Mouse (Mus musculus): ENCODE results near the gene Olfr1438-ps1. TPM values are rescaled to one million over a fixed set of nuclear protein-coding genes. Genes with fewer than 3 reads are reported as not detected.

Gene Olfr1438-ps1
- polyA plus RNA-seq, 2 experiments, result not detected

DNA sequence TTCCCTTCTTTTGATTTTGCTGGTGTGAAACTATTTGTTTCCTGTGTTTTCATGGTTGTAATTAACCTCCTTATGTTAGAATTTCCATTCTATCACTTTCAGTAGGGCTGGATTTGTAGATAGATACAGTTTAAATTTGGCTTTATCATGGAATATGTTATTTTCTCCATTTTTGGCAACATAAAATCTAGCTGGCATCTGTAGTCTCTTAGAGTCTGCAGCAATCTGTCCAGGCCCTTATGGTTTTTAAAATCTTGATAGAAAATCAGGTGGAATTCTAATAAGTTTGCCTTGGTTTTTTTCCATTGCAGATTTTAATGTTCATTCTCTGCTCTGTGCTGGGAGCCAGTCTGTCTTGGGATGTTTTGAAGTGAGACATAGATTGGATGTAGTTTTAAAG lies 42.7 kb downstream of the Olfr1438-ps1 start:
- TF ChIP-seq EP300 (IDR thresholded peaks at IDR 0.05; ENCODE audit: low read depth) (no peak), CTCF (IDR thresholded peaks at IDR 0.05; ENCODE audit: low read depth) (no peak)
- Histone ChIP-seq H3K27ac (no peak overlapping the region), H3K36me3 (replicated peaks; ENCODE audit: control insufficient read depth, insufficient read depth, low read depth) (no peaks in the 10 kb centered on the region), H3K27me3 (ENCODE audit: control insufficient read depth, insufficient read depth, low read length) (no peaks in the 10 kb centered on the region), H3K9ac (replicated peaks) (no peak overlapping the region), H3K4me1 (replicated peaks; ENCODE audit: control insufficient read depth in 2 of 2, insufficient read depth in 2 of 2, low read length in 1 of 2) (no peaks in the 10 kb centered on the region), H3K4me3 (ENCODE audit: insufficient read depth in 1 of 2, low read depth in 2 of 2, low read length in 2 of 2) (no peak overlapping the region), H3K4me2 (ENCODE audit: low read depth) (no peak overlapping the region), H3K9me3 (ENCODE audit: control insufficient read depth, low read length) (no peaks in the 10 kb centered on the region)
- no peak for DNase-seq (ENCODE audit: low read depth in 3 of 3, low spot score in 3 of 3)
- no peak for ATAC-seq (ENCODE audit: insufficient read depth)

DNA sequence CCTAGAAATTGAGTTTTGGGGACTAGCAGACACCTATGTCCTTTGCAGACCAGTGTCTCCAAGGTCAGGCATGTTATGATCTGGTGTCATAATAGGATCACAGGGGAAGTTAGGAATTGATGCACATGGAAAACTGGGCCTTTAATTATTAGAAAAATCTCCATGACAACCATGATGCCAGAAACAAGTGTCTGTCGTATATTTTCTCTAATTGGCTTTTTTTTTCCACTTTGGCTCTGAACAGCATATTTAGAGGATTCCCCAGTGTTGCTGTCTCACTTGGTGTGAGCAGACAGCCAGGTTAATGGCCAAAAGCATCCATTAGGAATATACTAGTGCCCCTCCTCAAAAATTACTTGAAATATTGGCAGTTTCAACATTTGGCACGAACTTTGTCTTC lies 56.2 kb downstream of the Olfr1438-ps1 start, which contains the start of gene Olfr1434:
TSS of gene Olfr1434 (plus strand) at position 301 of the 400 bp plus-strand sequence.
- H3K4me1 ChIP-seq (replicated peaks; ENCODE audit: control insufficient read depth in 2 of 2, insufficient read depth in 2 of 2, low read length in 1 of 2), result no peaks in the 10 kb centered on the region
- no peak within 1 kb of the TSS for H3K9ac ChIP-seq (replicated peaks)
- H3K9me3 ChIP-seq (ENCODE audit: control insufficient read depth, low read length), result no peaks in the 10 kb centered on the region
- ATAC-seq (ENCODE audit: insufficient read depth), result no peak
- no peak within 1 kb of the TSS for H3K4me3 ChIP-seq (ENCODE audit: insufficient read depth in 1 of 2, low read depth in 2 of 2, low read length in 2 of 2)
- no peak within 1 kb of the TSS for H3K27ac ChIP-seq
- H3K4me2 ChIP-seq (ENCODE audit: low read depth), result no peak within 1 kb of the TSS
- H3K27me3 ChIP-seq (ENCODE audit: control insufficient read depth, insufficient read depth, low read length), result no peaks in the 10 kb centered on the region
- 40% methylated on average over 2 of the region's 2 CpGs for WGBS (ENCODE audit: insufficient replicate concordance)
- no peak for DNase-seq (ENCODE audit: low read depth in 3 of 3, low spot score in 3 of 3)
- TF ChIP-seq EP300 (IDR thresholded peaks at IDR 0.05; ENCODE audit: low read depth) (no peak), CTCF (IDR thresholded peaks at IDR 0.05; ENCODE audit: low read depth) (no peak)
- no peaks in the 10 kb centered on the region for H3K36me3 ChIP-seq (replicated peaks; ENCODE audit: control insufficient read depth, insufficient read depth, low read depth)

Other genes with a start within 250 kb of the Olfr1438-ps1 start
- not detected in 2 replicates for gene Olfr1426, start 243.9 kb downstream of the Olfr1438-ps1 start, polyA plus RNA-seq (2012; rRNA removed)
- not detected in 2 replicates for gene Olfr1426, start 243.9 kb downstream of the Olfr1438-ps1 start, polyA plus RNA-seq (2014; fragmentation: Nextera tagmentation; extraction: Ambion mirVana)
- gene Olfr1427, start 232.6 kb downstream of the Olfr1438-ps1 start, polyA plus RNA-seq (2012; rRNA removed), result not detected in 2 replicates
- gene Olfr1427, start 232.6 kb downstream of the Olfr1438-ps1 start, polyA plus RNA-seq (2014; fragmentation: Nextera tagmentation; extraction: Ambion mirVana), result not detected in 2 replicates
- not detected in 2 replicates for gene Olfr1428, start 220.0 kb downstream of the Olfr1438-ps1 start, polyA plus RNA-seq (2012; rRNA removed)
- not detected in 2 replicates for gene Olfr1428, start 220.0 kb downstream of the Olfr1438-ps1 start, polyA plus RNA-seq (2014; fragmentation: Nextera tagmentation; extraction: Ambion mirVana)
- not detected in 2 replicates for gene Olfr76, start 212.7 kb downstream of the Olfr1438-ps1 start, polyA plus RNA-seq (2012; rRNA removed)
- not detected in 2 replicates for gene Olfr76, start 212.7 kb downstream of the Olfr1438-ps1 start, polyA plus RNA-seq (2014; fragmentation: Nextera tagmentation; extraction: Ambion mirVana)
- not detected in 2 replicates for gene Olfr1555-ps1, start 165.8 kb downstream of the Olfr1438-ps1 start, polyA plus RNA-seq (2012; rRNA removed)
- not detected in 2 replicates for gene Olfr1555-ps1, start 165.8 kb downstream of the Olfr1438-ps1 start, polyA plus RNA-seq (2014; fragmentation: Nextera tagmentation; extraction: Ambion mirVana)
- gene Olfr1431, start 135.3 kb downstream of the Olfr1438-ps1 start, polyA plus RNA-seq (2012; rRNA removed), result not detected in 2 replicates
- gene Olfr1431, start 135.3 kb downstream of the Olfr1438-ps1 start, polyA plus RNA-seq (2014; fragmentation: Nextera tagmentation; extraction: Ambion mirVana), result not detected in 2 replicates
- not detected in 2 replicates for gene Olfr1432, start 103.3 kb downstream of the Olfr1438-ps1 start, polyA plus RNA-seq (2012; rRNA removed)
- gene Olfr1432, start 103.3 kb downstream of the Olfr1438-ps1 start, polyA plus RNA-seq (2014; fragmentation: Nextera tagmentation; extraction: Ambion mirVana), result not detected in 2 replicates
- gene Olfr262, start 94.3 kb downstream of the Olfr1438-ps1 start, polyA plus RNA-seq (2012; rRNA removed), result not detected in 2 replicates
- not detected in 2 replicates for gene Olfr262, start 94.3 kb downstream of the Olfr1438-ps1 start, polyA plus RNA-seq (2014; fragmentation: Nextera tagmentation; extraction: Ambion mirVana)
- not detected in 2 replicates for gene Olfr235, start 74.9 kb downstream of the Olfr1438-ps1 start, polyA plus RNA-seq (2012; rRNA removed)
- not detected in 2 replicates for gene Olfr235, start 74.9 kb downstream of the Olfr1438-ps1 start, polyA plus RNA-seq (2014; fragmentation: Nextera tagmentation; extraction: Ambion mirVana)
- gene Olfr1434, start 56.1 kb downstream of the Olfr1438-ps1 start, polyA plus RNA-seq (2012; rRNA removed), result not detected in 2 replicates
- gene Olfr1434, start 56.1 kb downstream of the Olfr1438-ps1 start, polyA plus RNA-seq (2014; fragmentation: Nextera tagmentation; extraction: Ambion mirVana), result not detected in 2 replicates
- not detected in 2 replicates for gene Olfr1436, start 36.8 kb downstream of the Olfr1438-ps1 start, polyA plus RNA-seq (2012; rRNA removed)
- not detected in 2 replicates for gene Olfr1436, start 36.8 kb downstream of the Olfr1438-ps1 start, polyA plus RNA-seq (2014; fragmentation: Nextera tagmentation; extraction: Ambion mirVana)
- gene Olfr1437, start 10.8 kb downstream of the Olfr1438-ps1 start, polyA plus RNA-seq (2012; rRNA removed), result not detected in 2 replicates
- gene Olfr1437, start 10.8 kb downstream of the Olfr1438-ps1 start, polyA plus RNA-seq (2014; fragmentation: Nextera tagmentation; extraction: Ambion mirVana), result not detected in 2 replicates
- not detected in 2 replicates for gene Olfr1440, start 51.4 kb upstream of the Olfr1438-ps1 start, polyA plus RNA-seq (2012; rRNA removed)
- gene Olfr1440, start 51.4 kb upstream of the Olfr1438-ps1 start, polyA plus RNA-seq (2014; fragmentation: Nextera tagmentation; extraction: Ambion mirVana), result not detected in 2 replicates
- not detected in 2 replicates for gene Olfr1441, start 81.5 kb upstream of the Olfr1438-ps1 start, polyA plus RNA-seq (2012; rRNA removed)
- not detected in 2 replicates for gene Olfr1441, start 81.5 kb upstream of the Olfr1438-ps1 start, polyA plus RNA-seq (2014; fragmentation: Nextera tagmentation; extraction: Ambion mirVana)
- gene Pfpl, start 92.0 kb upstream of the Olfr1438-ps1 start, polyA plus RNA-seq (2012; rRNA removed), result not detected in 2 replicates
- not detected in 2 replicates for gene Pfpl, start 92.0 kb upstream of the Olfr1438-ps1 start, polyA plus RNA-seq (2014; fragmentation: Nextera tagmentation; extraction: Ambion mirVana)
- 4.0 and 5.9 TPM in 2 replicates for gene Mpeg1, start 124.9 kb upstream of the Olfr1438-ps1 start, polyA plus RNA-seq (2012; rRNA removed)
- 1.8 and 2.0 TPM in 2 replicates for gene Mpeg1, start 124.9 kb upstream of the Olfr1438-ps1 start, polyA plus RNA-seq (2014; fragmentation: Nextera tagmentation; extraction: Ambion mirVana)
- 1.5 TPM in 2 replicates for gene Dtx4, start 165.5 kb upstream of the Olfr1438-ps1 start, polyA plus RNA-seq (2012; rRNA removed)
- gene Dtx4, start 165.5 kb upstream of the Olfr1438-ps1 start, polyA plus RNA-seq (2014; fragmentation: Nextera tagmentation; extraction: Ambion mirVana), result 1.6 and 1.9 TPM in 2 replicates
- 9.2 and 17.9 TPM in 2 replicates for gene Fam111a, start 209.8 kb upstream of the Olfr1438-ps1 start, polyA plus RNA-seq (2012; rRNA removed)
- gene Fam111a, start 209.8 kb upstream of the Olfr1438-ps1 start, polyA plus RNA-seq (2014; fragmentation: Nextera tagmentation; extraction: Ambion mirVana), result 30.3 and 31.5 TPM in 2 replicates